Mouse (Mus musculus): ENCODE results near the gene Crisp2.
A peak's percentile ranks its signal among the peaks of the same experiment; 100 is the strongest.

DNA sequence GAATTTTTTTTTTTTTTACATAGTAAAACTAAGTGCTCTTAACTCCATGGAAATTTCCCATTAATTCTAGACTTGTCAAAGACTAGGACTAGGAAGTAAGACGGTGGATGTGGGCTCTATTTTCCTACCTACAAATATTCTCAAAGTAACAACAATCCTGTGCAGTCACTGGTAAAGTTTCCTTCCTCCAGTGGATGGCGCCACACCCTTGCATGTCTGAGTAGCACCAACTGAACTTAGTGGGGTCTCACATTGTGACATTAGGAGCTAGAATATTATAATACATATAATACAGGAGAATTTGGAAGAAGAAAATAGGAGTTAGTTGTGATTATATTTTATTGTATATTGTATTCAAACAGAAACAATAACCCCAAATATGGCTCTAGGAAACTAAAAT is 25.1 kb upstream of the Crisp2 start:
- TF ChIP-seq CTCF (conservative IDR thresholded peaks at IDR 0.05; ENCODE audit: insufficient read depth, insufficient read length, low read depth, low read length) (0 out of 2 replicates have a peak, but pooled peaks have one; percentile 22), POLR2A (IDR thresholded peaks at IDR 0.05; ENCODE audit: low read depth, low read length) (no peak)
